Mouse (Mus musculus) embryo, embryonic 10.5 days (tissue): ENCODE data around the gene Gm21976.

Experiments
- DNase-seq: peaks from one replicate; pipeline ENCODE4 v3.0.0-alpha.2; 2015; ENCODE audit warnings: low spot score

Gm21976 gene

DNA sequence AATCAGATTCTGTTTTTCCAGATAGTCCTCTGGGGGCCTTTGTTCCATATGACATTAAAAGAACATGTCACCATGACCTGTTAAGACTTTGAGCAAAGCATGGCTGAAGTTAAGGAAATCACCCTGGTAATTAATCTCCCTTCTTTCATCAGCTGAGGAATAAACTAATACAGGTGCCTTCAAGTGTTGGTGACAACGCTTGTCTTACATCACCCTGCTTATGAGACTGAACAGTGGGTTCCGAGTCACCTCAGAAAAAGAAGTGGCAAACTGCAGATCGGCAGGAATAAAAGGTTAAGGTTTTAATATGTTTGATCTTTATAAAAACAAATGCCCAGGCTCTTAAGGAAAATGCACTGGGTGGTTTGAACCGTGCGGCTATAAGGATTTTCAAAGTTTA lies at the start of gene Gm21976:
Gene Gm21976 (plus strand): TSS at position 202 of the 400 bp plus-strand sequence.
- no peak for DNase-seq

DNA sequence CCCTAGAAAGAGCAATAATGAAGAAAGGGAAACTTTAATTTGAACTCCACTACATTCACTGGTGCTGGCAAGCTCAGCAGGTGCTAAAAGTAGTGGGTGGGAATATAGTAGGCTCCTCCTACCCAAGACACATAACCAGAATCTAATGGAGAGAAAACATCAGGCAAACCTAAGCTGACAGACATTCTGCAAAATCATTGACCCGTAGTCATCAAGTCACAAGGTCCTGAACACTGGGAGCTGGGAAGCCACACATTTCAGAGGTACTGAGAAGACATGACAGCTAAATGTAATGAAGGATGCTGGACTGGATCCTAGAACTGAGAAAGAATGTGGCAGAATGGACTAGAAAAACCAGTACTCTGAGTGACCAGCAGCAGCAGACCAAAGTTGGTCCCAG lies 49.2 kb upstream of the Gm21976 start:
- DNase-seq, result peak; percentile 13

DNA sequence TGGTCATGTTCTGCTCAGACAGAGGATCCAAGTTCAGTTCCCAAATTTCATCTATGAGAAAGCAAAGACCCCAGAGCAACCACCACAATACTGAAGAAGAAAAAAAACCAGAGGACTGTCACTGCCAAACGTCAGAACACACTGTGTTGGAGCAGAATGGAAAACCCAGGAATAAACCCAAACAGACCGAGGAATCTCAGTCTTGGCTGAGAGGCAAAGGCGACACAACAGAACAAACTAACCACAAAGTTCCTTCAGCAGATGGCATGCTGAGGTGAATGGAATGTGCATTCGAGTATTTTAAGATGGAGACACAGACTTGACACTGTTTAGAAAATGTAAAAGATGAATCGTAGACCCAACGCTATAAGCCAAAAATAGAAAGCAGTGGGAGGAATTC lies 44.2 kb upstream of the Gm21976 start:
- no peak for DNase-seq

DNA sequence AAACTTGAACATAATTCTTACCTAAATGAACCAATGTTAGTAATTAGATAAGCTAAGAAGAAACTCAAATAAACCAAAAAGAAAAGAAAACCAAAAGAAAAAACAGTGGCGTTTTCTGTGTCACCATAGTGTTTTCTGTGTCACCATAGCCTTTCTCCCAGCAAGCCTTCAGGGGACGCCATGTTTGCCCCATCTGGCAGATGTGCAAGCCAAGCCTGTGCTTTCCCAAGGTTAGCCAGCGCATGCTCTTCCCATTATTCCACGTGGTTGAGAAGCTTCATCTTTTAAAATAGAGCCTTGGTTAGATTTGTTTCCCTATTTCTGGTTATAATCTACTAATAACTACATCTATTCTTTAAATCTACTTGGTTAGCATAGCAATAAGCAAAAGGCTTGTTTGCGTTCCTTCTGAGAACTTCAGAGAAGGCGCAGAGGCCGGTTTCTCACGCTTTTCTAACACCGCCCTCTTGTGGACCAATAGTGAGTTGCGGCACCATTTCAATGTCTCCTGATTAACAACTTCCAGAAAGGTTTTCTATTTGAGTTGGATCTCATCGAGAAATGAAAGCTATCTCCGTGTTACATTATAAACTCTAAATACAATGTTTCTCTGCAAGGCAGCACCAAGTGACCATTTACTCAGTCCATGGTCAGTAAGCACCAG lies 39.6 kb upstream of the Gm21976 start:
- peak; percentile 92 for DNase-seq

DNA sequence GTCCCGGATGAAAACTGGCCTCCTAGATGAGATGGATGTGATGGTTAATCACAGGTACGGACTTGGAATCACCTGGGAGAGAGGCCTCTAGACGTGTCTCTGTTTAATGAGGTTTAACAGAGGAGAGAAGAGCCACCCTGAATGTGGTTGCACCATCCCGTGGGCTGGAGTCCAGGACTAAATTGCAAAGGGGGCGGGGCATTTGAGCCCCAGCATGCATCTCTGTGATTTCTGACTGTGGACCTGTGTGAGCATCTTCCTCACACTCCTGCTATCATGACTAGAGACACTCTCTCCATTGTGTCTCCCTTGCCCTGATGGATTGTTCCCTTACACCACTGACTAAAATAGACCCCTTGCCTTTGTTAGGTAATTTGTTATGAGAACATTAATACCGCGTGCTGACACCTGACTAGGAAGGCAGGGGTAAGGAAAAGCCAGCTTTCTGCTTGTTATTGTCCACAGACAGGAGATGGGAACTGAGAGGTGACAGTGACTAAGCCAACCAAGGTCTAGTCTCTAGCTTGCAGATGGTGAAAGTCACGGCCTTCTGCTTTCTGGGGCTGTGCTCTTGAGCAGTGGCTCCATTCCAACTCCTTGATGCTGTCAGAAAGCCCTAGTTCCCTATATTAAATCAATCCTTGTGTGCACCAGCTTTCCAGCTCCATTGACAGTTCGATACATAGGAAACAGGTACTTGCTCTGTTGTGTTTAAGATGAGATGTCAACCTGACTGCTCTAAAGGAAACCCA lies 38.0 kb upstream of the Gm21976 start:
- DNase-seq, result no peak

DNA sequence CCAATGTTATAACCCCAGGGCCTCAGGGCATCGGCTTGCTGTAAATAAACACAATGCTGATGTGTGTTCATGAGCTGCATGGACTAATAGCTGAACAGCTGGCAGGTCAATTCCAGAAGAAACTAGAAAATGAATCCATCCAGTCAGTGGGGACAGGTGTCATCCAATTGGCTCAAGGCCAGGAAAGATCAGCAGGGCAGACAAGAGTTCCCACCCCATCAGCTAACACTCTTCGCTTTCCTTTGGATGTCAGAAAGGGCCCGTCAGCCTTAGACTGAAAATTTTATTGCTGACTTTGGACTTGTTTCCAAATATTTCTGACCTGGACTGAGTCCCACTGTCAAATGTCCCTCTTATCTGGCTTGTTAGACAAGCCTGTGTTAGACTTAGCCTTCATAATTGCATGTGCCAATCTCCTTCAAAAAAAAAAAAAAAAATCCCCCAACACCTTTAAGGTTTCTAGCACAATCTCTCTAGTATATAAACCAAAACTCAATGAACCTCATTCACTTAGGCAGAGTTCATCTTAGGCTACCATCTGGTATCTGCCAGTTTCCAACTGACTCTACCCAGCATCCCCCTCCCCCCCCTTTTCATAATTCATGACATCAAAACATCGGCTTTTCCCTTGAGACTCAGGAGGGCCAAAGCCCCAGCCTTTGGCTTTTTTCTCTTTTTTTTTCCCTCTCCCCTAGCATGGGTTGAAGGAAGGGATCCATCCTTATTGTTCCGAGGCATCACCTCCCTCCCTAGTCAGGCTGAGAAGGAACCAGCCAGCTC lies 34.9 kb upstream of the Gm21976 start:
- DNase-seq, result no peak

DNA sequence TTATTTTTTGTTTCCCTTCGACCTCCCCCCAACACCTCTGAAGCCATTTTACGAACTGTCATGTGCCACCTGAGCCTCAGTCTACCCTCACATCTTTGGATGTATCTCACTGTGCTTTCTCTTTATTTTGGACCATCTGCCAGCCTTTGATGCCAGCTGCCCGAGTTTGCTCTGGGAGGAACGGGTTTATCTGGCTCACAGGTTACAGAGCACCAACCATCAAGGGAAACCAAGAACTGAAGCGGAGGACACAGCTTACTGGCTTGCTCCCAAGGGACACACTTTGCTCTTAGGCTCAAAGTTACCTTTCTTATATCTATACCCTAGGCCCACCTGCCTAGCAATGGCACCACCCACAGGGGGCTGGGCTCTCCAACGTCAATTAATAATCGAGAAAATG lies 34.3 kb upstream of the Gm21976 start:
- DNase-seq, result no peak

DNA sequence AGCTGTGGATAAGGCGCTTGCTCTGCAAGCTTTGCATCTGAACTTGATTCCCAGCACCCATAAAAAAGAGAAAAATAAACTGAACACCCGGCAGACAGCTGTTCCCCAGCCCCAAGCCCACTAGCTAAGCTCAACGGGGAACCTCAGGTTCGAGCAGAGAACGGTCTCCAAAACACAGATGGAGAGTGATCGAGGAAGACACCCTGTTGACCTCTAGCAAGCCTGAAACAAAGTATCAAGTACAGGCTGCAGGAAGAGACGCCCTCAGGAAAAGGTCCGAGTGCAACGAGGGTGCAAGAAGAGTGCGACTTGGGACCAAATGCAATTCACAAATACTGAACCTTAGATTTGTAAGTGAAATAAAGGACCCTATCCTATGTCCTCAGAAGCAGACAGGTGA lies 30.1 kb upstream of the Gm21976 start:
- no peak for DNase-seq

DNA sequence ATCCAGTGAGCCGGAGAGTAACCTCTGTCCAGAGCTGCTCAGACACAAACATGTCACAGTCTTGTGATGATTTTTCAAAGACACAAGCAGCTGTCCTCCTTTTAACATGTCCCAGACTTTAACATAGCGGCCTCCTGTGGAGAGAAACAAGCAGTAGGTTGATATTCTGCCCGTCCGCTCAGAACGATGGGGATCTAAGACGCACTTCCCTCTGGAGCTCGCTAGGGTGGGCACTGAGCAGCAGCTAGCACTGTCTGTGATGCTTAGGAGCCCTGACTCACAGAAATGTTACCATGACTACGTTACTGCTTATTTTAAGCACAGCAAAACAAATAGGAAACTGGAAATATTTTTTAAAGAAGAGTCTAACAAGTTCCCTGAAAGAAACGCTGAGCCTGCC lies 24.8 kb upstream of the Gm21976 start:
- no peak for DNase-seq

DNA sequence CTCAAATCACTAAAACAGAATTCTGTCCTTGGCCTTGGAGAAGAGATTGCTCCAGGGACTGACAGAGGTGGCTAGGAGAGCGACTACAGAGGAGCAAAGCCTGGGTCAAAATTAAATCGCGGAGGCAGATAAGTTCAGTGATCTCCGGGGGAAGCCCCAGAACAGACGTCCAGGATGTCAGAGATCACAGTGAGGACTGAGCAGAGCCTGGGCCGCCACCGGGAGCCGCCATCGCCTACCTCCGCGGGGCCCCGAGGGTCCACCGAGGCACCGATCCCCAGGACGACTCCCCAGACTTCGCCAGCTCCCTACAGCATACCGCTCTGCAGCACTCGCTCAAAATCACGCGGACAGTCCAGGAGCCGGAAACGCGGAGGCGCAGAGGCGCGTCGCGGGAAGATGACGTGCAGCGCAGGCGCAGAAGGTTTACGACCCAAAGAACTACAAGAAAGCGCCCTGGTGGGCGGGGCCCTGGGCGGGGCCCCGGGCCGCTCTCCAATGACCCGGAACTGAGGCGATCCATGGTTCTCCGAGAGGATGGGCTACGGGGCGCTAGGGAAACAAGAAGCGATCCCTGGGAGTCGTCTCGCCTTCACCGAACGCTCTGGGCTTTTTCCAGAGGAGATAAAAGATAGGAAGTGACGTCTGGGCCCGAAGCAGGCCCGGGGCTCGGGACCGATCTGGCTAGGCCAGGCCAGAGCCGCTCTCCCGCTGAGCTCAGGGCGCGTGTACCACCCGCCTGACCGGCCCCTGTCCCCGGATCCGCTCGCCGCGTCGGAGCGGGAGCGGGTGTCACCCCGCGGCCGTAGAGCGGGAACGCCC lies 16.8 kb upstream of the Gm21976 start, which contains the start of the genes Utp15 and Ankra2:
Gene Utp15 (minus strand): TSS at position 406 of the 822 bp plus-strand sequence.
Gene Ankra2 (plus strand): TSS at position 439 of the 822 bp plus-strand sequence.
- DNase-seq, result peak; percentile 99

DNA sequence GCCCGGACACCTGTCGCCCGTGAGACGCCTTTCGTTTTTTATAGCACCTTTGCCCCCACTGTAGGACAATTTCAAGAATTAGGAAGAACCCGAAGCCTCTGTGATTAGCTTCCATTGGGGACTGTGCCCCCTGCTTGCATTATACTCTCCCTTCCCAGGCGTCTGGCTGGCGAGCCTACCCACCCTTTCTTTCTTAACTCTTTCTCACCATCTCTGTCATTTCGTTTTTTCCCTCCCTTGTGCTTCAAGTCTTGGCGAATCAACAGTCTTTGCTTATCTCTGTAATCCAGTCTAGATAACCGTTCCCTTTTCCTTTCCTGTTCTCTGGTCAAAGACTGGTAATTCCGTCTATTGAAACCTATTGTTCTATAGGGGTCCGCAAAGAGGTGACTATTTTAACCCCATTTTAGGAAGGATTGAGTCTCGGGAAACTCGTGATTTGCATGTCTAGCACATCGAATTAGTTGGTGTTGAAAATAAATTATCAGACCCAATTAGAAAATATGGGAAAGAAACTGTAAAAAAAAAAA lies 16.2 kb upstream of the Gm21976 start:
- DNase-seq, result no peak

DNA sequence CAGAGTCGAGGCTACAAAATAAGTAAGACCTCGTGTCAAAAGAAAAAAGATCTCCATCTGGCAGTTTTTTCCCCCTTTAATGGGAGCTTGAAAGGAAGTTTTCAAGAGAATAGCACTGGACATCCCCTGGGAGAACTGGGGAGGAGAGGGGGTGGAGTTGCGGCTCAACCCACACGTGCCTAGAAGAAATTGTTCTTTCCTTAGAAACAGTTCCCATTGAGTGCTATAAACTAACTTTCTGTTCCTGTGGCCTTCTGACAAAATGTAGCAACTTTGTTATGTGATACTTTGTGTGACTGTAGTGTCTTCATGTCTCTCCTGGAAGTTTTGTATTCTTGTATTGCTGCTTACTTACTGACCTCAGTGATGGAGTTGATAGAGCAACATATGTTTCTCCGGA lies 15.6 kb upstream of the Gm21976 start:
- DNase-seq, result peak; percentile 39

DNA sequence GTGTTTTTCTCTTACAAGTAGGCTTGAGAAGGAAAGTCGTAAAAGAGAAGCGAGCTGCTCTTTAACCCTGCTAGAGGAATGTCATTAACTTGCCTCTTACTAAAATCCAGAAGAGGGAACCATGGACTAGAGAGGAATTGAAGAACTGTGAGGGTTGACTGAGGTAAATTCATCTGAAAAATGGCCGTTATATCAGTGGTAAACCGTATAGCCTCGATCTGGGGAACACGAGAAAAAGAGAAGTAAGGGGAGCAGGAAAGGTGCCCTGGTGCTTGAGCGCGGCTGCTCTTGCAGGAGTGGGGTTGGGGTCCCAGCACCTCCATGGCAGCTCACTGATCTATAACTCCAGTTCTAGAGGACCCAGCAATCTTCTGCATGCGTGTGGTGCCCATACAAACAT lies 5.7 kb upstream of the Gm21976 start:
- DNase-seq, result no peak

DNA sequence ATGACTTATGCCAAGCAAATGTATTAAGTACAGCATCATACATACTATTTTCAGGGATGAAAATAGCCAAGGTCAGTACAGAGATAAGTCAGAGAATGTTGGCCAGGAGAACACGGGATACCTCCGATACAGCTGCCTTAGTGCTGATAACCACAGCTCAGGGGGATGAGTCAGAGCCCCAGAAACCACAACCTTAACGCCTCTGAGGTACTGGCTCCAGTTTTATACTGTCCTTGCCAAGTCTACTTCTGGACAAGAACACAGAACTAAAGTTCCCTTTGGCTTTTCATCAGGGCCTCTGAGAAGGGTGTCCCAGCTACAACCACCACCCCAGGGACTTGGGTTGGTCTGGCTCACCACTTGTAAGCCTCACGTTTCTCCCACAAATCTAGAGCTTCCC lies 4.0 kb upstream of the Gm21976 start:
- no peak for DNase-seq

DNA sequence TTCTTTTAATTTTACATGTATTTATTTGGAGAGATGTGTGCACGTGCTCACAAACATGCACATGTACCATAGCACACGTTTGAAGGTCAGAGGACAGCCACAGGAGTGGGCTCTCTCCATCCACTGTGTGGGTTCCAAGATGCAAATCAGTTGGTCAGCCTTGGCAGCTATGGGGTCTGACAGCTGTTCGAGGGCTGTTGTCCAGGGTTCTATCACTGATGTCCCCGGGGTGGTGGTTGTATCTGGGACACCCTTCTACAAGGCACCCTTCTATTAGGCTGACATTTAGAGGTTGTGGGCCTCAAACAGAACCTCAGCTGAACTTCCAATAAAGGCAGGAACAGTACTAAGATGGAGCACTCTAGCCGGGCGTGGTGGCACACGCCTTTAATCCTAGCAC lies 3.4 kb upstream of the Gm21976 start:
- no peak for DNase-seq

DNA sequence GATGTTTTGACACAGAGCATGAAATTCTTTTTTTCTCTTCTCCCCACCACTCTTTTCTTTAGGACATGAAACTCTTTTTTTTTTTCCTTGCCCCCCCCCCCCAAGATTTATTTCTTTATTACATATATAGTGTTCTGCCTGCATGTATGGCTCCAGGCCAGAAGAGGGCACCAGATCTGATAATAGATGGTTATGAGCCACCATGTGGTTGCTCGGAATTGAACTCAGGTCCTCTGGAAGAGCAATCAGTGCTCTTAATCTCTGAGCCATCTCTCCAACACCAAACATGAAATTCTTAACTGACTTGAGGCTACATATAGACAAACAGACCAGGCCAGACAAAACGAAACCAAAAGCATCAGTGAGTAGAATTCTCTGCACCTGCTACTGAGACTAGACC lies 2.2 kb upstream of the Gm21976 start:
- no peak for DNase-seq

DNA sequence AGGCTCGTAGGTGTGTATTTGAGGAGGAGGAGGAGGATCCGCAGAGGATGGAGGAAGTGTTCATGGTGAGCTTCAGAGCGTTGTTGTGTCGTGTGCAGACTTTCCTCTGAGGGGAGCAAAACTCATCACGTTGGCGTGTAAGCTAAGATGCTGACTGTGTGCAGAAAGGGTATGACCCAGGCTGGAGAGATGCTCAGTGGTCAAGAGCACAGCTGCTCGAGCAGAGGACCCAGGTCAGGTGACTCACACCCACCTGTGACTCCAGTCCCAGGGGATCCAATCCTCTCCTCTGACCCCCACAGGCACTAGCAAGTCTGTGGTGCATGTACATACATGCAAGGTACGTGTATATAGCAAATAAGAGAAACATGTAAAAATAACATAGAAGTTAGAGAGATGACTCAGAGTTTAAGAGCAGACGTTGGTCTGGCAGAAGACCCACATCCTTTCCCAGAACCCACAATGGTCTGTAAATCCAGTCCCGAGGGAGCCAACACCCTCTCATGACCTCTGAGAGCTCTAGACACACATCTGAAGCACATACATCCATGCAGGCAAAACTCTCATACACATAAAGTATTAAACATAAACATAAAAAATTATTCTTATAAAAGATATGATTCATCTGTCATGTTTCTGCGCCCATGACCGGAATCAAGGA lies 1.4 kb downstream of the Gm21976 start:
- no peak for DNase-seq

DNA sequence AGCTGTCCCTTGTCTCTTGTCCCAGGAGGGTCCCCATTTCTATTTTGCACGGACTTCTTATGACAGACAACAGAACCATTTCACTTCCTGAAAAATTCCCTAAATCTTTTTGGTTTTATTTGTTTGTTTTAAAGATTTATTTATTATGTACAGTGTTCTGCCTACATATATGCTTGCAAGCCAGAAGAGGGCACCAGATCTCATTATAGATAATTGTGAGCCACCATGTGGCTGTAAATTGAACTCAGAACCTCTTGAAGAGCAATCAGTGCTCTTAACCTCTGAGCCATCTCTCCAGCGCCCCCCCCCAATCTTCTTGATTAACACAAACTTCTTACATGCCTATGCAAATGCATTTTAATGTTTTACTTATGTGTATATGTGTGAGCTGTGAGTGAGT lies 11.0 kb downstream of the Gm21976 start:
- no peak for DNase-seq

DNA sequence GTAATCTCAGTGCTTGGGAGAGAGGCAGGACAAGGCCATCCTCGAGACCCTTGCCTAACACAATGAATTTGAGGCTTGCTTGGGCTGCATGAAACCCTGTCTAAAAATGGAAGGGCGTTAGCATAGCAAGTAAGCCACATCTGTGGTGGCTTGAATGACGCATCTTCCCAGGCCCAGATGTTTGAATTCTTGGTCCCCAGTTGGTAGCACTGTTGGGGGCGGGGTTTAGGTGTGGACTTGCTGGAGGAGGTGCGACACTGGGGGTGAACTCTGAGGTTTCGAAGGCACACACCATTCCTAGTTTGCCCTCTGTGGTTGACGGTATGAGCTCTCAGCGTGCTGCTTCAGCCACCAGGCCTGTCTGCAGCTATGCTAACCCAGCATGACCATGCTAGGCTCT lies 12.0 kb downstream of the Gm21976 start:
- DNase-seq, result no peak

DNA sequence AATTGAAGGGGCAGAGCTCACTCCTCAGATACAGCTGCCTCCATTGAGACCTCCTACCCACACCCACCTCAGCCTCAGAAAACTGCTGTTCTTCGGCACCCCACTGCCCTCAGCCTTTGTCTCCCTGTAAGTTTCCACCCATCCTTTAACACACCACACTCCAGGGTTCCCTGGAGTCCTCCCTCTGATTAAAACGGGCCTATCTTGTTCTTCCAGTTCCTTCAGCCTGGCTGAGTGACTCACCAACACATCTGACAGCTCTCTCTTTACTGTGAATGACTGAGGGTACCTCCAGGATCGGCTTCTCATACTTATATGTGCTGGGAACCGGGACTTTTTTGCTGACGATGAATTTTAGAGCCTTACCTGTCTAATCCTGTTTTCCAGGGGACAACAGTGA lies 16.4 kb downstream of the Gm21976 start:
- DNase-seq, result no peak

DNA sequence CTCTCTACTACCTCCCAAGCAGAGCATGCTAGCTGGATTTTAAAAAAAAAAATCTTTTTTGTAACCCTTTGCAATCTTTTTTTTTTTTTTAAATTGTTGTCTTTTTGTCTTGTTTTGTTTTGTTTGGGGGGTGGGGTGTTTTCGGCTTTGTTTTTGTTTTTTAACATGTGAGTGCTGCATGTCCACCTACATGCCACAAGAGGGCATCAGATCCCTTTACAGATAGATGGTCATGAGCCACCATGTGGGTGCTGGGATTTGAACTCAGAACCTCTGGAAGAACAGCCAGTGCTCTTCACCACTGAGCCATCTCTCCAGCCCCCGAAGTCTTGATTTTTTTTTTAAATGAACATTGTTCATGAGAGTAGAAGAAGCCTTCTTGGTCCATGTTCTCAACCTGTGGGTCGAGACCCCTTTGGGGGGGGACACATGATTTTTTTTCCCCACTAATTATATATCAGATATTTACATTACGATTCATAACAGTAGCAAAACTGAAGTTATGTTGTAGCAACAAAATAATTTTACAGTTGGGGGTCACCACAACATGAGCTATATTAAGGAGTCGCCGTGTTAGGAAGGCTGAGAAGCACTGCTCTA lies 18.3 kb downstream of the Gm21976 start:
- DNase-seq, result no peak
